Mouse (Mus musculus) CH12.LX (cell line): ENCODE measurements around the gene Lpar1.

Experiments
- CTCF ChIP-seq, 2 experiments: IDR thresholded peaks in 1 of 2; conservative IDR thresholded peaks in 1 of 2; 2 replicates each; pipeline ENCODE4 v1.5.1; 2011 to 2012; ENCODE audit warnings: low read depth in 2 of 2, low read length in 2 of 2, improper control_type of control experiment in 1 of 2, inconsistent platforms in 1 of 2, mild to moderate bottlenecking in 1 of 2, moderate library complexity in 1 of 2
- E2F4 ChIP-seq: IDR thresholded peaks from 2 replicates; pipeline ENCODE4 v1.6.1; 2011; ENCODE audit warnings: low read depth, low read length, improper control_type of control experiment; ENCODE audit not compliant: insufficient replicate concordance
- ELF1 ChIP-seq: IDR thresholded peaks from 2 replicates; pipeline ENCODE4 v1.6.1; 2014; ENCODE audit warnings: low read depth, mild to moderate bottlenecking, inconsistent platforms, low read length, improper control_type of control experiment
- MAZ ChIP-seq: IDR thresholded peaks from 2 replicates; pipeline ENCODE4 v1.6.1; 2012; ENCODE audit warnings: low read depth, mild to moderate bottlenecking, inconsistent platforms, low read length, improper control_type of control experiment, moderate library complexity
- MXI1 ChIP-seq: IDR thresholded peaks from 2 replicates; pipeline ENCODE4 v1.6.1; 2011; ENCODE audit warnings: mild to moderate bottlenecking, low read depth, low read length, improper control_type of control experiment
- NELFE ChIP-seq: IDR thresholded peaks from 2 replicates; pipeline ENCODE4 v1.6.1; 2011; ENCODE audit warnings: low read depth, low read length, improper control_type of control experiment
- POLR2A ChIP-seq: IDR thresholded peaks from 2 replicates; pipeline ENCODE4 v1.6.1; 2011; ENCODE audit warnings: low read depth, mild to moderate bottlenecking, improper control_type of control experiment, low read length
- SIN3A ChIP-seq: IDR thresholded peaks from 2 replicates; pipeline ENCODE4 v1.6.1; 2012; ENCODE audit warnings: low read length, improper control_type of control experiment, inconsistent platforms
- SMC3 ChIP-seq: IDR thresholded peaks from 2 replicates; pipeline ENCODE4 v1.6.1; 2011; ENCODE audit warnings: low read depth, low read length, improper control_type of control experiment
- TCF12 ChIP-seq: IDR thresholded peaks from 2 replicates; pipeline ENCODE4 v1.6.1; 2014; ENCODE audit warnings: low read depth, mild to moderate bottlenecking, inconsistent platforms, low read length, improper control_type of control experiment
- ZNF384 ChIP-seq: IDR thresholded peaks from 2 replicates; pipeline ENCODE4 v1.6.1; 2012; ENCODE audit warnings: low read depth, low read length, improper control_type of control experiment, inconsistent platforms

GRCm38 (mm10) chr4:58438654-58439053, 115.0 kb downstream of the Lpar1 start:
- TF ChIP-seq CTCF (conservative IDR thresholded peaks at IDR 0.05 in 1 of 2, IDR thresholded peaks at IDR 0.05 in 1 of 2; ENCODE audit: low read depth in 2 of 2, low read length in 2 of 2) = no peak
- TF ChIP-seq MAZ = no peak
- TF ChIP-seq E2F4 = no peak
- no peak for TF ChIP-seq POLR2A
- TF ChIP-seq ZNF384 = no peak
- TF ChIP-seq SMC3 = no peak
- TF ChIP-seq SIN3A = no peak
- no peak for TF ChIP-seq ELF1
- TF ChIP-seq TCF12 = no peak
- TF ChIP-seq MXI1 = no peak
- TF ChIP-seq NELFE = no peak
